Comparison of ENCODE assay signal across 8 mouse cellular contexts in the genomic region with DNA sequence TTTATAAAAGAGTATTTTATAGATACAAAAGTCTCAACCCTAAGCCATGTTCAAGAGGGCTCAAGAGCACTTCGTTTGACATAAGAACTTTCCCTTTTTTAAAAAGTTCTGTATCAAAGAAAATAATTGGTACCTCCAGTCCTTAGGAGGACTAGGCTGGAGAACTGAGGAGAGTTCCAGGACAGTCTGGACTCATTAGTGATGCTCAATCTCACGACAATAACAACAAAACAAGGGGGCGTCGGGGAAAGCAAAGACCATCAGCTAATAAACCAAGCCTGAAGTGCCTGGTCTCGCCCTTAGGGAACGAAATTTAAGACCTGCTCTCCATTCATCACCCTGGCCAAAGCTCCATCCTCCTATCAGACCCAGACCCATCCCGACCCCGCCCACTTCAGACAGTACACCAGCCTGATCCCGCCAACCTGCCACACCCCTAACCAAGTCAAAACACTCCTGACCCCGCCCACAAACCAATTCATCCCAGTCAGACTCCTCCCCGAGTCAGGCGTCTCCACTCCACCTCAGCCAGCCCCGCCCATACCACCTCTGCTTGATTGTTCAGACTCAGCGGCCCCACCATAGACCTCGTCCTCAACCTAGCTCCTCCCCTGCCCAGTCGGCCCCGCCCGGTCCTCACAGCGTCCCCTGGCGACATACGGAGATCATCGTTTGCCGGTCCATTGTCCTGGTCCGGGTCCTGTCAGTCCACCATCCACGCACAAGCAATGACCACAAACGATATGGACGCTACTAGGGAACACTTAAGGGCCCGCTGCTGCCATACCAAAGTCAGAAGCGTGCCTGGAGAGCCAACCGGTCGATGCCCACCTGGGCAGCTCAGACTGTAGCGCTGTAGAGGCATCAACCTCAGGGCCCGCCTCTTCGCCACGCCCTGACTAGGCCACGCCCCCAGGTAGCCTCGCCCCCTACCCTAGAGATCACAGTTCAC. TPM values are rescaled to one million over a fixed set of nuclear protein-coding genes. Genes with fewer than 3 reads are reported as not detected.
DNase-seq lines count a peak whose midpoint lies in the region; ATAC-seq and TF ChIP-seq lines count a peak whose summit lies in the region.

No protein-coding gene starts in this region.

- H3K4me1 ChIP-seq in heart, embryonic 10.5 days, result peaks cover 7% of the 10 kb centered on the region
- no peaks in the 10 kb centered on the region; the same call in 1 of the 2 replicates for H3K4me1 ChIP-seq in lung, postnatal 0 days (ENCODE audit: insufficient read depth, low read depth, low read length)

- H3K27me3 ChIP-seq in heart, embryonic 10.5 days (ENCODE audit: insufficient read depth, poor library complexity, severe bottlenecking), result no peaks in the 10 kb centered on the region
- H3K27me3 ChIP-seq in lung, postnatal 0 days (replicated peaks; ENCODE audit: insufficient read depth, low read length), result no peaks in the 10 kb centered on the region

- peak; percentile 97 for ATAC-seq in lung, postnatal 0 days

- peak overlapping the region; percentile 44; the same call in 1 of the 2 replicates for H3K27ac ChIP-seq in heart, embryonic 10.5 days
- H3K27ac ChIP-seq in lung, postnatal 0 days (ENCODE audit: low read length), result no peak overlapping the region

- H3K9ac ChIP-seq in lung, postnatal 0 days (replicated peaks; ENCODE audit: low read depth), result no peak overlapping the region

- 2% methylated on average over 37 of the region's 37 CpGs for WGBS in heart, embryonic 10.5 days
- WGBS in lung, postnatal 0 days, result 3% methylated on average over 37 of the region's 37 CpGs

- H3K4me2 ChIP-seq in lung, postnatal 0 days (replicated peaks; ENCODE audit: low read depth, low read length), result peak overlapping the region; percentile 57

- DNase-seq in gastrocnemius, adult 18-20 months (ENCODE audit: low spot score), result peak; percentile 34
- no peak for DNase-seq in gastrocnemius, postnatal 36 days
- DNase-seq in embryo, embryonic 10.5 days (ENCODE audit: low spot score), result peak; percentile 93
- DNase-seq in heart, embryonic 10.5 days (ENCODE audit: low spot score), result peak; percentile 92
- peak; percentile 68 for DNase-seq in kidney, adult 9 months
- peak; percentile 82 for DNase-seq in lung, postnatal 0 days (ENCODE audit: low spot score)
- peak; percentile 58 for DNase-seq in ovary, postnatal 36 days (ENCODE audit: low spot score)
- DNase-seq in adipocyte (ENCODE audit: low spot score), result no peak

- no peaks in the 10 kb centered on the region for H3K9me3 ChIP-seq in heart, embryonic 10.5 days
- H3K9me3 ChIP-seq in lung, postnatal 0 days (ENCODE audit: low read length), result no peaks in the 10 kb centered on the region

- intact Hi-C loops in gastrocnemius, postnatal 36 days (cut with DNase I), result no loop called here

- TF ChIP-seq CTCF in lung, postnatal 0 days (IDR thresholded peaks at IDR 0.05), result peak; percentile 62

- H3K36me3 ChIP-seq in heart, embryonic 10.5 days, result no peaks in the 10 kb centered on the region
- H3K36me3 ChIP-seq in lung, postnatal 0 days (ENCODE audit: insufficient read depth, low read length), result no peaks in the 10 kb centered on the region

- peak overlapping the region; percentile 65 for H3K4me3 ChIP-seq in heart, embryonic 10.5 days
- peak overlapping the region; percentile 25; the same call in 1 of the 2 replicates for H3K4me3 ChIP-seq in lung, postnatal 0 days (ENCODE audit: low read depth, low read length)

- no peak for TF ChIP-seq EP300 in lung, postnatal 0 days (IDR thresholded peaks at IDR 0.05)

RNA-seq across cellular contexts. Expression of a gene that starts 35.5 kb away (rescaled TPM):
- not detected for total RNA-seq in gastrocnemius, adult 18-20 months (2021)
- not detected for total RNA-seq in gastrocnemius, postnatal 36 days (2021)
- not detected in 2 replicates for polyA plus RNA-seq in heart, embryonic 10.5 days (2016; fragmentation: Nextera tagmentation; extraction: Ambion mirVana)
- polyA plus RNA-seq in lung, postnatal 0 days (2015; fragmentation: Nextera tagmentation; extraction: Ambion mirVana), result 0.16 and 0.17 TPM in 2 replicates

RNA-seq across cellular contexts. Expression of a gene that starts 39.7 kb away (rescaled TPM):
- total RNA-seq in gastrocnemius, adult 18-20 months (2021), result 10 to 100 TPM in 1 of 2 experiments, 1 to 10 TPM in 1; 7.9 to 13.9 TPM
- total RNA-seq in gastrocnemius, postnatal 36 days (2021), result 1 to 10 TPM; 6.0 to 7.9 TPM
- 0.90 and 1.1 TPM in 2 replicates for polyA plus RNA-seq in heart, embryonic 10.5 days (2016; fragmentation: Nextera tagmentation; extraction: Ambion mirVana)
- polyA plus RNA-seq in lung, postnatal 0 days (2015; fragmentation: Nextera tagmentation; extraction: Ambion mirVana), result 6.9 TPM in 2 replicates

RNA-seq across cellular contexts. Expression of a gene that starts 39.8 kb away (rescaled TPM):
- 10 to 100 TPM in 1 of 2 experiments, 1 to 10 TPM in 1; 6.7 to 13.8 TPM for total RNA-seq in gastrocnemius, adult 18-20 months (2021)
- total RNA-seq in gastrocnemius, postnatal 36 days (2021), result 1 to 10 TPM; 3.7 to 6.7 TPM
- polyA plus RNA-seq in heart, embryonic 10.5 days (2016; fragmentation: Nextera tagmentation; extraction: Ambion mirVana), result 3.1 and 3.4 TPM in 2 replicates
- 9.2 and 9.7 TPM in 2 replicates for polyA plus RNA-seq in lung, postnatal 0 days (2015; fragmentation: Nextera tagmentation; extraction: Ambion mirVana)

Comparison
In these comparisons a context has a peak if more than half of its experiments do, and no peak if none do; other contexts are left out.
1. DNase-seq: peak in gastrocnemius, adult 18-20 months (single experiment), embryo, embryonic 10.5 days (single experiment), heart, embryonic 10.5 days (single experiment), kidney, adult 9 months (single experiment), lung, postnatal 0 days (single experiment) and ovary, postnatal 36 days (single experiment); none in gastrocnemius, postnatal 36 days (0 of 2) and adipocyte (single experiment).